22 mouse cellular contexts compared by ENCODE assay signal in genomic region chr7:73158833-73159232, GRCm38 (mm10).
DNase-seq lines count a peak whose midpoint lies in the region; ATAC-seq and TF ChIP-seq lines count a peak whose summit lies in the region.
"Had no signal": no experiment of that assay in that cellular context is flagged by ENCODE, and none has a peak within 500 bp of the region (broad histone marks: within the 10 kb centered on the region; RNA-seq: fewer than 3 reads in every experiment).

No protein-coding gene starts in this region.

- no peaks in the 10 kb centered on the region for H3K36me3 ChIP-seq in hindbrain, embryonic 16.5 days (ENCODE audit: control insufficient read depth, insufficient read depth, low read length)
- H3K36me3 ChIP-seq in hindbrain, embryonic 14.5 days (replicated peaks; ENCODE audit: control insufficient read depth, insufficient read depth): no peaks in the 10 kb centered on the region
- H3K36me3 ChIP-seq in midbrain, postnatal 0 days (ENCODE audit: insufficient read depth, low read length): no peaks in the 10 kb centered on the region
- H3K36me3 ChIP-seq in midbrain, embryonic 10.5 days: no peaks in the 10 kb centered on the region
- no peaks in the 10 kb centered on the region for H3K36me3 ChIP-seq in neural tube, embryonic 13.5 days
- H3K36me3 ChIP-seq in neural tube, embryonic 15.5 days: no peaks in the 10 kb centered on the region
- H3K36me3 ChIP-seq: G1E had no signal

- H3K4me2 ChIP-seq in hindbrain, embryonic 16.5 days (ENCODE audit: low read length): no peak overlapping the region
- no peak overlapping the region for H3K4me2 ChIP-seq in hindbrain, embryonic 14.5 days (replicated peaks)
- no peak overlapping the region for H3K4me2 ChIP-seq in midbrain, postnatal 0 days (ENCODE audit: low read depth, low read length, poor library complexity, severe bottlenecking)
- H3K4me2 ChIP-seq in neural tube, embryonic 13.5 days: no peak overlapping the region
- no peak overlapping the region for H3K4me2 ChIP-seq in neural tube, embryonic 15.5 days

- no peak for DNase-seq in hindbrain, embryonic 14.5 days (ENCODE audit: low spot score)
- DNase-seq in midbrain, postnatal 0 days (ENCODE audit: low spot score): peak; percentile 14
- DNase-seq in midbrain, embryonic 10.5 days (ENCODE audit: low spot score): no peak
- DNase-seq in neural tube, embryonic 10.5 days (ENCODE audit: extremely low spot score, low spot score): no peak
- DNase-seq in right cerebral cortex, postnatal 4 days: no peak
- DNase-seq: adrenal gland, adult 2 months; adrenal gland, adult 8-10 months; adrenal gland, postnatal 10 days; adrenal gland, postnatal 14 days; adrenal gland, postnatal 25 days; adrenal gland, postnatal 36 days; B cell, adult 2 months; cerebellum, adult 11 months; cerebellum, adult 11-12 months had no signal

- no peak overlapping the region for H3K27ac ChIP-seq in hindbrain, embryonic 16.5 days (ENCODE audit: low read depth, low read length)
- H3K27ac ChIP-seq in hindbrain, embryonic 14.5 days: no peak overlapping the region
- H3K27ac ChIP-seq in midbrain, postnatal 0 days (ENCODE audit: low read depth, low read length): no peak overlapping the region
- H3K27ac ChIP-seq in midbrain, embryonic 10.5 days (replicated peaks): no peak overlapping the region
- peak overlapping the region; percentile 33; the same call in 1 of the 2 replicates for H3K27ac ChIP-seq in neural tube, embryonic 13.5 days (replicated peaks)
- H3K27ac ChIP-seq in neural tube, embryonic 15.5 days (replicated peaks): 0 out of 2 replicates have a peak overlapping the region, but pooled peaks have one; percentile 23

- H3K4me3 ChIP-seq in hindbrain, embryonic 16.5 days (ENCODE audit: low read length): no peak overlapping the region
- H3K4me3 ChIP-seq in hindbrain, embryonic 14.5 days (replicated peaks; ENCODE audit: low read length): no peak overlapping the region
- no peak overlapping the region for H3K4me3 ChIP-seq in midbrain, postnatal 0 days (ENCODE audit: low read depth, low read length)
- no peak overlapping the region for H3K4me3 ChIP-seq in midbrain, embryonic 10.5 days
- no peak overlapping the region for H3K4me3 ChIP-seq in neural tube, embryonic 13.5 days
- H3K4me3 ChIP-seq in neural tube, embryonic 15.5 days (replicated peaks): no peak overlapping the region

- no peaks in the 10 kb centered on the region for H3K4me1 ChIP-seq in hindbrain, embryonic 16.5 days (ENCODE audit: control insufficient read depth, insufficient read depth, low read depth, low read length)
- 0 out of 2 replicates have a peak, but pooled peaks cover 3% of the 10 kb centered on the region for H3K4me1 ChIP-seq in hindbrain, embryonic 14.5 days (replicated peaks; ENCODE audit: control insufficient read depth, insufficient read depth, low read length)
- no peaks in the 10 kb centered on the region for H3K4me1 ChIP-seq in midbrain, postnatal 0 days (ENCODE audit: insufficient read depth, low read length)
- H3K4me1 ChIP-seq in midbrain, embryonic 10.5 days: peaks cover 15% of the 10 kb centered on the region
- H3K4me1 ChIP-seq in neural tube, embryonic 13.5 days (replicated peaks): peaks cover 6% of the 10 kb centered on the region; the same call in 1 of the 2 replicates
- H3K4me1 ChIP-seq in neural tube, embryonic 15.5 days: peaks cover 9% of the 10 kb centered on the region; the same call in 1 of the 2 replicates

- H3K9me3 ChIP-seq in hindbrain, embryonic 16.5 days (ENCODE audit: control insufficient read depth, low read length): no peaks in the 10 kb centered on the region
- H3K9me3 ChIP-seq in hindbrain, embryonic 14.5 days (ENCODE audit: control insufficient read depth, low read length): no peaks in the 10 kb centered on the region
- H3K9me3 ChIP-seq in midbrain, postnatal 0 days (ENCODE audit: low read length): no peaks in the 10 kb centered on the region
- H3K9me3 ChIP-seq in midbrain, embryonic 10.5 days (replicated peaks): no peaks in the 10 kb centered on the region
- H3K9me3 ChIP-seq in neural tube, embryonic 13.5 days: no peaks in the 10 kb centered on the region
- H3K9me3 ChIP-seq in neural tube, embryonic 15.5 days (replicated peaks): no peaks in the 10 kb centered on the region

- ATAC-seq in hindbrain, embryonic 16.5 days: peak; percentile 48; the same call in 1 of the 2 replicates
- no peak for ATAC-seq in hindbrain, embryonic 14.5 days (ENCODE audit: low FRiP score)
- ATAC-seq in midbrain, postnatal 0 days (ENCODE audit: low FRiP score): no peak
- ATAC-seq in neural tube, embryonic 13.5 days (ENCODE audit: low read depth): peak; percentile 65; the same call in 1 of the 2 replicates
- peak; percentile 84 for ATAC-seq in neural tube, embryonic 15.5 days (ENCODE audit: low FRiP score)
- ATAC-seq: activated CD4-positive, CD25-positive, alpha-beta regulatory T cell, adult 4 months; CD4-positive, CD25-positive, alpha-beta regulatory T cell, adult 4 months; Patski had no signal

- WGBS in hindbrain, embryonic 16.5 days: 72% methylated on average over 5 of the region's 5 CpGs
- 78% methylated on average over 5 of the region's 5 CpGs for WGBS in hindbrain, embryonic 14.5 days
- 74% methylated on average over 5 of the region's 5 CpGs for WGBS in midbrain, postnatal 0 days
- 94% methylated on average over 5 of the region's 5 CpGs for WGBS in midbrain, embryonic 10.5 days
- 77% methylated on average over 5 of the region's 5 CpGs for WGBS in neural tube, embryonic 13.5 days
- WGBS in neural tube, embryonic 15.5 days: 58% methylated on average over 5 of the region's 5 CpGs

- H3K9ac ChIP-seq in hindbrain, embryonic 16.5 days (ENCODE audit: low read depth, low read length): no peak overlapping the region
- no peak overlapping the region for H3K9ac ChIP-seq in hindbrain, embryonic 14.5 days
- H3K9ac ChIP-seq in midbrain, postnatal 0 days (replicated peaks; ENCODE audit: low read length, poor library complexity, severe bottlenecking): no peak overlapping the region
- H3K9ac ChIP-seq in neural tube, embryonic 13.5 days: no peak overlapping the region
- H3K9ac ChIP-seq in neural tube, embryonic 15.5 days (replicated peaks): no peak overlapping the region

- no peaks in the 10 kb centered on the region for H3K27me3 ChIP-seq in hindbrain, embryonic 16.5 days (replicated peaks; ENCODE audit: control insufficient read depth, insufficient read depth, low read length)
- H3K27me3 ChIP-seq in hindbrain, embryonic 14.5 days (ENCODE audit: control insufficient read depth, insufficient read depth, low read length): no peaks in the 10 kb centered on the region
- H3K27me3 ChIP-seq in midbrain, postnatal 0 days (ENCODE audit: insufficient read depth, low read length): no peaks in the 10 kb centered on the region
- no peaks in the 10 kb centered on the region for H3K27me3 ChIP-seq in midbrain, embryonic 10.5 days (ENCODE audit: low read depth, poor library complexity, severe bottlenecking)
- H3K27me3 ChIP-seq in neural tube, embryonic 13.5 days: no peaks in the 10 kb centered on the region
- H3K27me3 ChIP-seq in neural tube, embryonic 15.5 days (replicated peaks): no peaks in the 10 kb centered on the region
- H3K27me3 ChIP-seq: CH12.LX, Patski had no signal

- no peak for TF ChIP-seq CTCF in midbrain, postnatal 0 days (IDR thresholded peaks at IDR 0.05)

Comparison
In these comparisons a context has a peak if more than half of its experiments do, and no peak if none do; other contexts are left out.
1. ATAC-seq: peak in hindbrain, embryonic 16.5 days (single experiment), neural tube, embryonic 13.5 days (single experiment) and neural tube, embryonic 15.5 days (single experiment); none in hindbrain, embryonic 14.5 days (single experiment) and midbrain, postnatal 0 days (single experiment).
2. H3K27ac ChIP-seq: peak in neural tube, embryonic 13.5 days (single experiment) and neural tube, embryonic 15.5 days (single experiment); none in hindbrain, embryonic 16.5 days (single experiment), hindbrain, embryonic 14.5 days (single experiment), midbrain, postnatal 0 days (single experiment) and midbrain, embryonic 10.5 days (single experiment).